Mouse (Mus musculus): ENCODE measurements at regions not wholly inside any gene's neighbourhood (a gene's known extent, or its start where the extent isn't known, plus 50 kb on each side); places are given as distances from the start of the nearest gene placed in this dataset.
"Not testable (repeated sequence)": the region's sequence is repeated elsewhere in the genome, so short reads cannot be mapped to it uniquely, and the experiment has no call there.

GRCm38 (mm10) chr12:18606126-18606525 is 91.8 kb downstream of the 5730507C01Rik start:
- not testable (repeated sequence) for ATAC-seq

DNA sequence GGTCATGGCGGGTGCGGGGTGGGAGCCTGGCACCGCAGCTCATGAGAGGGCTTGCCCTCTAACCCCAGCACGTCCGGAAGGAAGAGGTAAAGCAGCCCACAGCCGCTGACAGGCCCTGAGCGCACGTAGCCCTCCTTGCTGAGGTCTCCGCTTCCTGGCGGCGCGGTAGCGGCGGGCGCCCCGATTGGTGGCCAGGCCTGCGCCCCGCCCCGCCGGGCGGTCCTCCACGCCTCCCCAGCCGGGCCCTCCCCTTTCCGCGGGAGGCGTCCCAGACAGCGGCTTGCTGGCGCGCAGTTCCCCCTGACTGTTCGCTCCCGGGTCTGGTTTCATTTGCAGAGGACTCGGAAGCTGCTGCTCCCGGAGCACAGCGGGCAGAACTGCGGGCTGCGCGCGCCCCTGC is 95.5 kb downstream of the 5730507C01Rik start:
- peak; percentile 82 for ATAC-seq

GRCm38 (mm10) chr12:18610581-18610980 is 96.3 kb downstream of the 5730507C01Rik start:
- not testable (repeated sequence) for ATAC-seq
